Mouse (Mus musculus): ENCODE results near the gene Islr.
"Not testable (repeated sequence)": the region's sequence is repeated elsewhere in the genome, so short reads cannot be mapped to it uniquely, and the experiment has no call there.

The Islr gene

DNA sequence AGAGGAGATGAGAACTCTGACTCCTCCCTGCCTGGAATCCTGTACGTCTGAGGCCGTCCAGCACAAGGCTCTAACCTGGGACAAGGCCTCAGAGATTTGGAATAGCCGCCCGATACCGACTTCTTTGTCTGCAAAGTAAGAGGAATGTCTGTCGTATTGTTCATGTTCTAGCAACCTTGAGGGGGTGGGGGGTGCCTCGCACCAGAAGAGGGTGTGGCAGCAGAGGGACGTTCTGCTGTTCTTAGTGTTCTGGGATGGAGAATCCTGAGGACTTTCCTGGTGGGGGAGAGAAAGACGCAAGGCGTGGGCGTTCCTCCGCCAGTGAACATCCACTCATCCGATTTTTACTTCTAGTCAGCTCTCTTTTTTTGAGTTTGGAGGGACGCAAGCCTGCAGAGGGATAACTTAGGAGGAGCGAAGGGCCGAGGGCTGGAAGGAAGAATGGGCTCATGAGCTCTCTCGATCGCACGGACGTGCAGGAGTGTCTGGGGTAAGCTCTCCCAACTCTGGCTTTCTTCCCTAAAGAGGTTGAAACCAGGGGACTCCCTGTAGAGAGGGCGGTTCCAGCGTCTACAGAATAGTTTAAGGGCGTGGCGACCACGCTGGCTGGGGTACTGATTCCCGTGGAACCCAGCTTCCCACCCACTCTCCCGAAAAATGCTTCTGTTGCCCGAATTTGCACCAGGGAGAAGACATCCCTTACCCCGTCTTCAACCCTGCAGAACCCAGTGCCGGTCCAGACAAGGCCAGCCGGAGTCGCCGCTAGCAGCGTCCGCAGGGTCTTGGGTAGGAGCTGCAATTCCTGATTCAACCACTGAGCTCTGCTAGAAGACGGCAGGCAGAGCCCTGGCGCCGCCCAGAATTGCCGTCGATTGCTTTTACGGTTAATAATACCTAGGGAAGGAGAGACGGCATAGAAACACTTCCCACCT is at the start of gene Islr, which contains the start of gene Islr2:
Islr (minus strand) TSS at position 791 of the 932 bp plus-strand sequence.
Islr2 (minus strand) TSS at position 804 of the 932 bp plus-strand sequence.
- peak; percentile 86 for DNase-seq

DNA sequence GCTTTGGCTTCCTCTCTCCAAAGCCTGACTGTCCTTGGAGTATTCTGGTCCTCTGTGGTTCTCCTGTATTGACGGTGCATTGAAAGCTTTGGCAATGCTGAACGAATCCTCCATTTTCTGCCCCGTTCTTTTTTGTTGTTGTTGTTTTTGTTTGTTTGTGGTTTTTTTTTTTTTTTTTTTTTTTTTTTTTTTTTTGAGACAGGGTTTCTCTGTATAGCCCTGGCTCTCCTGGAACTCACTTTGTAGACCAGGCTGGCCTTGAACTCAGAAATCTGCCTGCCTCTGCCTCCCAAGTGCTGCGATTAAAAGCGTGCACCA is 49.7 kb upstream of the Islr start:
- DNase-seq = not testable (repeated sequence)

DNA sequence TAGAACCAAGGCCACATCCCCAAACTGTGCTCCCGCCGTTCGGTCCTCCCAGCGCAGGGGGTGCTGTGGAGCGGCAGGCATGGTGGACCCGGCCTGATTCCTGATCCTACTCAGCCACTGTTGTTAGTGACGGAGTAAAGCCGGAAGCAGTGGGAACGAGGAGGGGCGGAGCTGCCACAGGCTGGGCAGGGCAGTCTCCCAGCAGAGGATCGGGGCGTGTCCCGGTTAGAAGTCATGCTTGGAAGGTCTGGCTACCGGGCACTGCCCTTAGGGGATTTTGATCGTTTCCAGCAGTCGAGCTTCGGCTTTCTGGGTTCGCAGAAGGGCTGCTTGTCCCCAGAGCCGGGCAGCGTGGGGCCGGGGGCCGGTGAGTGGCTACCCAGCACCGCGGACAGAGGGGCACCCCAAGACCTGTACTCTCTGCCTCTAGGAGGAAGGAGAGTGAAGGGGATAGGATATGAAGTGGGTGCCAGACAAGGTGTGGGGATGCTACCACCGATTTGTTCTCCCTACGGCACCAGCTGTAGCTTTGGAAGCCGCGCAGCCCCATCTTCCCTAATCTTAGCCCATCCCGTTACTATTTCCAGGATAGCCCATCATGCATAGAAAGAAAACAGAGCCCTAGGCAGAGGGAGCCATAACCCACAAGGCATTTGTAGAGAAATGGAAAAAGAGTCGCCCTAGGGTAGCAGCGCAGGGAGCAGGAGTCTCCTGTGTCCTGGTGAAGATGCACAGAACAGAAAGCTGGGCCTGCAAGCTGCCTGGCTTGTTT is 49.1 kb upstream of the Islr start, which contains the start of gene Stoml1:
Stoml1 (plus strand) TSS at position 132 of the 772 bp plus-strand sequence.
- peak; percentile 96 for DNase-seq

DNA sequence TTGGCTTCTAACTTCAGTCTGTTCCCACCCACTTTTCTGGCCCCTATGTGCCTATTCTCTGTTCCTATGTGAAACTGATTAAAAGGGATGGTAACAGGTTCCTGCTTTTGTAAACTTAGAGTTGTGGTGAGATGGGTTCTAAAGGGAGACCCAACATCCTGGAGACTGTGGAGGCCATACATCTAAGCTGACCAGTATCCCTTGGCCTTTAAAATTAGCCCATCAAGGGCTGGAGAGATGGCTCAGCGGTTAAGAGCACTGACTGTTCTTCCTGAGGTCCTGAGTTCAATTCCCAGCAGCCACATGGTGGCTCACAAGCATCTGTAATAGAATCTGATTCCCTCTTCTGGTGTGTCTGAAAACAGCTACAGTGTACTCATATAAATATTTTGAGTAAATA is 46.6 kb upstream of the Islr start:
- DNase-seq = not testable (repeated sequence)

DNA sequence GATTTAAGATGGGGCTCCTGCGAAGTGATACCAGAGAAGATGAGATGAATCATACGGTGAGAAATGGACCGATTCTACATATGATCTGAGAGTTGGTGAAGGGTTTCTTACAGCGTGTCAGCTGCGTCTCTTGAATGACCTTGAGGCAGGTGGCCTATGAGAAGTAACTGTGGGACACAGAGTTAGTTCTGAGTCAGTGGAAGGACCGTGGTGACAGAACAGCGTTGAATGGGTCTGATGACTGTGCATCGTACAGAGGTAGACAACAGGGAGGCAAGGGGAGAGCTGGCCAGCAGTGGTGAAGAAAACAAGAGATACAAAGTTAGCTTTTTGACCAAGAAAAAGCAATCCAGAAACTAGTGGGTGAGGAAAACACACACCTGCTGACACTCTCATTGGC is 46.2 kb upstream of the Islr start:
- DNase-seq = no peak

DNA sequence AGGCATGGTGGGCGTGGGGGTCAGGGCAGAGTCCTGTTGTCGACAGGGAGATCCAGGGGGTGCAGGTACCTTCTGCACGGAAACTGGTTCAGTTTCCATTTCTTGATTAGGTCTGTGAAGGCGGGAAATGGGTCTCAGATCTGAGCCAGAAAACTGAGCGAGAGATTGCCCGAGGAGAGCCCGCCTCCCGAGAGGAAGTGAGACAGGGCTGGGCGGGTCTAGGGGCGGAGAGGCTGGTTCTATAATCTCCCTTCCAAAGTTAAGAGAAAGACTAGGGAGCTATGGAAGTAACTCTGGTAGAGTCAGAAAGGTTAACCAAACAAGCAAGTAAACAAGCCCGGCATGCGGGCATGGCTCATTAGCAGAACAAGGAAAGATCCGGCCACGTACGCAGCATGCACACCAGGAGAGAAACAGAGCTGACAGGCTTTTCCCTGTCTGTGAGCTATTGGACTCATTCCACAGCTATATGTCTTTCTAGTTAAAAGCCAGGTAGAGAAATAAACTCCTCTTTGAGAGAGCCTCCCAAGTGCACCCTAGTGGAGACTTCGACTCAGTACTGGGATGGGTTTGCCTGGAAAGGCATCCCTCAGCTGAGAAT is 45.6 kb upstream of the Islr start, which contains the start of gene Pml:
Pml (minus strand) TSS at position 195 of the 601 bp plus-strand sequence.
- DNase-seq = peak; percentile 87

DNA sequence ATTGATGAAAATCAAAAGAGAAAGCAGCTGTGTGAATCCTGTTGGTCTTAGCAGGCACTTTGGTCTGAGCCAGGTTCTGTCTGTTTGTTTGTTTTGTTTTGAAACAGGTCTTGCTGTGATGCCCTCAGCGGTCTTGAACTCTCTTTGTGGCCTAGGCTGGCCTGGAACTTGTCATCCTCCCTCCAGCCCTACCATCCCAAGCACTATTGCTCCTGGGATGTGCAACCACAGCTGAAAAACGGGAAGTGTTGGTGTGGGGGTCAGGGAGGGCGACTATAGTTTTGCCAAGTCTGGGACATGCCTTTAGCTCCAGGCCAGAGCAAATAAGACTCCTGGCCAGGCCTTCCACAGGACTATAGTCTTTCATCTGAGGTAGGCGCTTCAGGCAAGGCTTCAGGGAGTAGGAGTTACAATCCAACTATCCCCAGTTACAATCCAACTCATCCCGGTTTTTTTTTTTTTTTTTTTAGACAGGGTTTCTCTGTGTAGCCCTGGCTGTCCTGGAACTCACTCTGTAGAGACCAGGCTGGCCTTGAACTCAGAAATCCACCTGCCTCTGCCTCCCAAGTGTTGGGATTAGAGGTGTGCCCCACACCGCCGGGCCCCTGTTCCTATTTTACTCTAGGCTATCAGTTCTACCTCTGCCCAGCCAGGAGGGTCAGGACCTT is 44.8 kb upstream of the Islr start:
- no peak for DNase-seq

DNA sequence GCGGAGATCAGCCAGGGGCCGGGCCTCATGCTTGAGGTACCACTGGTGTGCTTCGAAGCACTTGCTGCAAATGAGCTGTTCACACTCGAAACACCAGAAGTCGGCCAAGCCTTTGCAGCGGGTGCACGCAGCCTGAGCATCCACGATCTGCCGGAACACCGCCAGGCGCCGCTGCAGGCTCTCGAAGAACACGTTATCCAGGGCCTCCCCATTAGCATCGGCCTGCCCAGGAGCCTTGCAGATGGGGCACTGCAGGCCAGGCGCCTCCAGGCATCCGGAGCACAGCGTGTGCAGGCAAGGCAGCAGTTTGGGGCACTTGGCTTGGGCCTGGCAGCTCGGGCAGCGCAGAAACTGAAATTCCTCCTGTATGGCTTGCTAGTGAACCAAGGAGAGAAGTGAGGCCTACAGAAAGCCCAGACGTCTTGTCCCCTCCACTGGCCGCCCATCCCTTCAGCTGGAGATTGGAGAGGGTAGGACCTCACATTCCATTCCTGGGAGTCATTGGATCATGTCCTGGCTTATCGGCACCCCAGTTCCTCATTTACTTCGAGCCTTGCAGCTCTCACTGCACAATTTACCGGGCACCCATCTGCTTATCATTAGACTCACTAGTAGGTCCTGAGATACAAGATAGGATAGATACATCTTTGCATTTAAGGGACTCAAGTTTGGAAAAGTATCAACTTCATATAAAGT is 43.1 kb upstream of the Islr start:
- DNase-seq = peak; percentile 87

DNA sequence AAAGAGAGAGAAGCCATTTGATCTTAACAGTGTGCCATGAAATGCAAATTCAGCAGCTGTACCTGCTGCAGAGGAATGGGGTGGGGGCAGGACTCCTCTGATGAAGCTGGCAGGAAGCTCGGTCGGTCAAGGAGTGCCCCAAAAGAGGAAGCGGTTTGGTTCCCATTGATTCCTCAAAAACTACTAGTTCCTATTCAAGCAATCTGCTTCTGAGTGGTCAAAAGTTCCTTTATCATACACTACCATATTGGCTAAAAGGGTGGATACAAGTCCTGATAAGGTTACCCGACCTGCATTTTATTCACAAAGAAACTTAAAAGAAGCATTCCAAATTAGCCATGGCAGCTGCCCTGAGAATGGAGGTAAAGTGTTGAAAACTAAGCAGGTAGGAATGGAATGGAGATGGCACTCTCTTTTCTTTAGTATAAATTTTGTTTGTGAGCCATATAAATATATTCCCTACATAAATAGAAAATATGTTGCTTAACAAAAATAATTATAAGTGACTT is 42.0 kb upstream of the Islr start:
- no peak for DNase-seq

DNA sequence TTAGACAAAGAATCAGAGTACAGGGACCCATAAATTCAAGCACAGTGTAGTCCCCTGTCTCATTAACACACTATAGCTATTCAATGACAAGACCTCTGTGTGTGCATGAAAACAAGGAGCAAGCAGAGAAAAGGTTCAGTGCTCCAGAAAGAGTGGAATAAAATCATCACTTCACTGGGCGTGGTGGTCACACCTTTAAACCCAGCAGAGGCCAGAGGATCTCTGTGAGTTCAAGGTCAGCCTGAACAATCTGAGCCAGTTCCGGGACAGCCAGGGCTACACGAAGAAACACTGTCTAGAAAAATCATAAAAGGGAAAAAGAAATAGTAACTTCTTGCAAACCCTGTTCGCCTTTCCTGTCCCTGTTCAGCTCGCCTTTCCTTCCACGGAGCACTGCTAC is 39.6 kb upstream of the Islr start:
- no peak for DNase-seq

DNA sequence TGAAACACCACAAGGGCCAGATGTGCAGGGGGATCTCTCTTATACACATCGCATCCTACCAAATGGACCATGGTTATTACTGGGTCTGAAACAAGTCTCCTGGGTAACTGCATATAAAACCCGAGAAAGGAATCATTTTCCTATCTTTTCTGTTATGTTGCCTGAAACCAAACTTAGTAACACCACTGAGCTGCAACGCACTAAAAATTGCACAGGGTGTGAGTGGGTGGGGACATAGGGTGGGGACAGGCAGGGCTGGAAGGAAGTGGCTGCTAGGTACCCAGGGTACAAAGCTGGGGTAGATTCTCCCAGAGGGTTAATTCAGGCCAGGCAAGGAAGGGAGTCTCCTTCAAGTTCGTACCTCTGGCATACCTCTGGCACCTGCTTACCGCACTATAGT is 38.6 kb upstream of the Islr start:
- no peak for DNase-seq

DNA sequence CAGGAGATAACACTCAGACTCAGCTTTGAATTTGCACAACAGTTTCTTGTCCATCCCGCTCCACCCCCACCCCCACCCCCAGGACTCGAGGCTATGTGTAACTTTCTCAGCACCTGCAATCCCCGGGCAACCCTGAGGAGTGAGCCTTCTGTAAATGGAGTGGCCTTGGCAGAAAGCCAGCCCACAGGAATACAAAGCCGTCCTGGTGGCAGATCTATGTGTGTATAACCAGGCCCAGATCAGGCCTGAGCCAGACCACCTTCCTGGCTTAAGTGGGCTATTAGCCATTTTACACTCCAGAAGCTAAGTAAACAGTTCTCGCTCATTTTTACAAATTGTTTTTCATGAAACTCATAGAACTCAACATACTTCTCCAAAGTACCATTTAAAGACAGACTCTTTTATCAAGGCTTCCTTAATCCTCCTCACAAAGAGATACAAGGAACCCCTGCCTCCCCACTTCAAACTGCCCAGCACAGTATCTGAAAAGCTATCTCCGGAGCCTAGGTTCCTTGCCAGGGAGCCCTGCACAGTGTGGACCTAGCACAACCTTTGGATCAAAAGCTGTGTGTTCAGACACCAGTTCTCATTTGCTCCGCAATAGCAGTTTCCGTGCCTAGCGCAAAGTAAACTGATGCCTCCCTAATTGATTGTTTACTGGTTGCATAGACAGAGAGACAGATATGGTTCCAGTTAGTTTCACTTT is 37.8 kb upstream of the Islr start:
- DNase-seq = peak; percentile 68

DNA sequence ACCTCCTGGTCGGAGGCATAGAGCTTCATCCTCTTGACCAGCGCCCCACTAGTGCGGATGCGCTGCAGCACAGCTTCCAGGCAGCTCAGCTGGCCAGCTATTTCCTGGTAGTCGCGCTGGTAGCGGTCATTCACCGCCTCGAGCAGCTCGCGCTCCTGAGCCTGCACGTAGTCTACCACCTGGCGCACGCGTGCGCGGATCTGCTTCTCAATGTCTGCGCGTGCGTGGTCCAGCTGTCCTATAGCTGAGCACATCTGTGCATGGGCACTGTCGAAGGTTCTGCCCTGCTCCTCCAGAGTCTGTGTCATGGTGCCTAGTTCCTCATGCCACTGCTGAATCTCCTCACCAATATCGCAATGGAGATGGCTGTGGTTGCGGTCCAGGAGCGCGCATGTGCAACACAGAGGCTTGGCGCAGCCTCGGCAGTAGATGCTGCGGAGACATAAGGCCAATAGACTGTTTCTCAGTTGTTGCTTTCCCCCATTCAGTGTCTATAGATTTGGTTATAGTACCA is 30.5 kb upstream of the Islr start:
- DNase-seq = no peak

DNA sequence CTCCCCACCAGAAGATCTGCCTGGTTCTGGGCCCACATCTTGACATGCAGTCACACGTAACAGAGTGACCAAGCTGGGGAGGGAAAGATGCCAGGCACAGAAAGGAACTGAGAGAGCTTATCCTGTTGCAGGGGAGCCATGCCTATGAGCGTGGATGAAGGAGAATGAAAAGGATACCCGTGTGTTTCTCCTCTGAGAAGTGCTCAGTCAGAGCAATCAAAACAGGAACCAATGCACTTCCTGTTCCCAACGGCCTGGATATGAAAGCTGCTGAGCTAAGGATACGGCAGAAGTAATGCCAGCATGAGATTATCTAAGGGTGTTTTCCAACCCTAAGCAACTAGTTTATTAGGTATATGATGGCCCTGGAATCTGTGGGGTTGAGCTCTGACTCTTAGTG is 28.3 kb upstream of the Islr start:
- no peak for DNase-seq

DNA sequence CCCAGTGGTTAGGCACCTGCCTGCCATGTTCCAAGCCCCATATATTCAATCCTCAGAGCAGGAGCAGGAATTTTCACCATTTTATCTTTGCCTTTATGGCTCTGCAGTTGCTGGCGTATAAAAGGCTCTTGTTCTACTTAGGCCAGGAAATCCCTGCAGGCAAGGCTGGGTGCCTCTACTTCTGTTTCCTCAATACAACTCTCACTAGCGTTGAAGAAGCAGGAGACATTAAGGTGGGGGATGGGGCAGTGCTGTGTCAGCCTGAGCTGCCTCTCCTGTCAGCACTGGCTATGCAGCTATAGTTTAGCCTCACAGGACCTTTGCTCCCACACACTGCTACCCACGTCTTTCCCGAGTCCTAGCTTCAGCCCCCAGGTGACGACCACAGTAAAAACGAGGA is 27.6 kb upstream of the Islr start:
- no peak for DNase-seq

DNA sequence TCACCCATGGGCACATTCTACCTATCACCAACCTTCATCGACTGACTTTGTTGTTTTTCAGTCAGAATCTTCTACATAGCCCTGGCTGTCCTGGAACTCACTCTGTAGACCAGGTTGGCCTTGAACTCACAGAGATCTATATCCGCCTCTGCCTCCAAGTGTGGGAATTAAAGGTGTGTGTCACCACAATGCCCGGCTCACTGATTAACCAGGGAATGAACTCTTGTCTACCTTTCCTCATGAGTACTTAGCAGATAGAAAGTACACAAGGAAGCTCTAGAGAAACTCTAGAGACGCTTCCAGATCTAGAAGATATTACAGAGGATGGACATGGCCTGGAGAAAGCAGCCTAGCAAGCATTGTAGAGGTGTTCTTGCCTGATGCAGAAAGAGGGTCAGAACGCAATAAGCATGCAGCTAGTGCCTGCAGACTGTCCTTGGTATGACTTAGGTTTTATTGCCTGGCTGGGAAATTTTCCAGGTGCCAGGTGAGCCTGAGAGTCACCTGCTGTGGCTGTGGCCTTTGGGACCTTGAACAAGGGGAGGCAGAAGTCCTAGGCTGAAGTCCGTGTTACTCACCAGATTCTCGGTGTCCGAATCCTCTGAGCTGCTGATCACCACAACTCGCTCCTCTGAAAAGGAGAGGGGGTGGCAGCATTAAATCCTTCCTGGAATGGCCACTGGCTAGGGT is 24.8 kb upstream of the Islr start:
- peak; percentile 66 for DNase-seq

DNA sequence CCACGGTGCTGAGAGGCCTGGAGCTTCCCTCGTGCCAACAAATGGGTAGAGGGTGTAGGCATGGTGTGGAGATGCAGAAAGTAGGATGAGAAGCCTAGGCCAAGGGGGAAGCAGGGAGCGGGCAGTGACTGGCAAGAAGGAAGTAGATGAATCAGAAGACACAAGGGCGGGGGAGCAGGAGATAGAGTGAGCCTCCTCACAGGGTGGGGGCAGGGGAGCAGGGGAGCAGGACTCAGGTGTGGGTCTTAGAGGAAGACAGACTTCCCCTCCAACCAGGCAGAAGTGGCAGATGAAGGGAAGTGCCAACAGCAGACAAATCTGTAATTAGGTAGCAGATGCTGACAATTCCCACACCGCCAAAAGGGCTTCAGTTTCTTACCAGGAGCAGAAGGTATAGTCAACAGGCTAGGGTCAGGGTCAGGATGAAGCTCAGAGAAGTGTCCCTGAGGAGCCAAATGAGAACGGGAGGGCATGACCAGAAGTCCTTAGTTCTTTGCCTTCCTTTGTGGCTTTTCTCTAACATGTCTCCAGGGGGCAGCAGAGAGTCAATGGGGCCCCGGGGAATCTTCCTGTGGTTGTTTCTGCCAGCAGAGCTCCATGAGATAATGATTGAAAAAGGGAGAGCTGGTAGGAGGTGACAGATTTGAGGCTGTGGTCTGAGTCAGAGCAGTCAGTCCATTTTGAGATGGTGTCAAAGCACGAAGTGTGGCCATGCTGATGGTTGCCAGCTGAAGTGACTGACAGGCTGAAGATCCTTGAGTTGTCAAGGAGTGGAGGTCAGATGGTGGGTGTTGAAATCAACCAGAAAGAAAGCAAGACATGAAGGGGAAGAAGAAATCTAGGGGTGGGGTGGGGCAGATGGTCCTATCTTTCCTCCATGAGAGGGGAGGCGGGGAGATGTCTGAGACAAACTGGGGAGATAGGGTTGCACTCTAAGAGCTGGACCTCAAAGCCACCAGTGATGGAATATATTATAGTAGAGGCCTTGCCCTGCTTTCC is 22.1 kb upstream of the Islr start:
- DNase-seq = peak; percentile 60

DNA sequence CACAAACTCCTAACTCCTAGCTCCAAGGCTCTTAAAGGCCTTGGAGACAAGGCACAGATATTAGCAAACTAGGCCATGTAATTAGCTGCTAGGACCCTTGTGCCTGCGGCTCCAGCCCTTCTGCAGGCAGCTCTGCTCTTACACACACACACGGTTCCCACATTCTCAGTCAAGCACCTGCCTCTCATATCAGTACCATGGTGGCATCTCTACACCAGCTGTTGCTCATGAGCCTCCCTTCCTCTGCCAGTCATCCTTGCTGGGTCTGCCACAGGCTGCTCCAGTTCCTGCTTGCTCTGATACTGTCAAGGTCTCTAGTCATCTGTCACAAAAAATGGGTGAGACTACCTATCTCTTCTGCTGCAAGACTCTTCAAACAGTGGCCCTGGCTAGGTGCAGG is 20.2 kb upstream of the Islr start:
- DNase-seq = no peak

All from kidney, postnatal 14 days (tissue).